Mouse (Mus musculus) forebrain, embryonic 11.5 days (tissue): ENCODE measurements at regions not wholly inside any gene's neighbourhood (a gene's known extent, or its start where the extent isn't known, plus 50 kb on each side); places are given as distances from the start of the nearest gene placed in this dataset.
"Not testable (repeated sequence)": the region's sequence is repeated elsewhere in the genome, so short reads cannot be mapped to it uniquely, and the experiment has no call there.

Experiments used
- ATAC-seq: fragments of 200-750 bp; cut with Nextera tagmentation; replicated peaks from 2 replicates; pipeline ENCODE4 v1.8.0; 2017; ENCODE audit warnings: moderate TSS enrichment; ENCODE audit not compliant: low FRiP score
- DNase-seq: peaks from one replicate; pipeline ENCODE4 v3.0.0-alpha.2; 2017; ENCODE audit warnings: low spot score
- H3K27ac ChIP-seq: fragments of 300-500 bp; sonication (generic); 2 replicates; pipeline ENCODE4 v1.5.1; 2014; ENCODE audit warnings: low read depth, low read length
- H3K27me3 ChIP-seq: fragments of 300-500 bp; sonication (generic); 2 replicates; pipeline ENCODE4 v1.6.1; 2014; ENCODE audit warnings: mild to moderate bottlenecking, low read length, mixed read lengths; ENCODE audit not compliant: control insufficient read depth, insufficient read depth
- H3K36me3 ChIP-seq: fragments of 300-500 bp; sonication (generic); 2 replicates; pipeline ENCODE4 v1.6.1; 2014; ENCODE audit warnings: mild to moderate bottlenecking, low read length, moderate library complexity, mixed read lengths; ENCODE audit not compliant: control insufficient read depth, insufficient read depth
- H3K4me1 ChIP-seq: fragments of 300-500 bp; sonication (generic); replicated peaks from 2 replicates; pipeline ENCODE4 v1.6.1; 2014; ENCODE audit warnings: low read length, mixed read lengths; ENCODE audit not compliant: control insufficient read depth, insufficient read depth
- H3K4me2 ChIP-seq: fragments of 300-500 bp; sonication (generic); 2 replicates; pipeline ENCODE4 v1.6.1; 2014; ENCODE audit warnings: low read depth, mild to moderate bottlenecking, low read length, moderate library complexity, mixed read lengths; ENCODE audit not compliant: severe bottlenecking
- H3K4me3 ChIP-seq: fragments of 300-500 bp; sonication (generic); 2 replicates; pipeline ENCODE4 v1.5.1; 2014; ENCODE audit warnings: low read depth, low read length
- H3K9ac ChIP-seq: fragments of 300-500 bp; sonication (generic); 2 replicates; pipeline ENCODE4 v1.6.1; 2014; ENCODE audit warnings: low read length
- H3K9me3 ChIP-seq: fragments of 300-500 bp; sonication (generic); 2 replicates; pipeline ENCODE4 v1.6.1; 2016; ENCODE audit warnings: low read length, mixed read lengths; ENCODE audit not compliant: control insufficient read depth
- WGBS: fragments of 180-500 bp; shearing (Covaris S2); extraction: QIAGEN DNeasy Blood & Tissue Kit; methylation state at CpG from one replicate; pipeline ENCODE4 v1.1.7; 2014; 5-methylcytosine and 5-hydroxymethylcytosine counted together

DNA sequence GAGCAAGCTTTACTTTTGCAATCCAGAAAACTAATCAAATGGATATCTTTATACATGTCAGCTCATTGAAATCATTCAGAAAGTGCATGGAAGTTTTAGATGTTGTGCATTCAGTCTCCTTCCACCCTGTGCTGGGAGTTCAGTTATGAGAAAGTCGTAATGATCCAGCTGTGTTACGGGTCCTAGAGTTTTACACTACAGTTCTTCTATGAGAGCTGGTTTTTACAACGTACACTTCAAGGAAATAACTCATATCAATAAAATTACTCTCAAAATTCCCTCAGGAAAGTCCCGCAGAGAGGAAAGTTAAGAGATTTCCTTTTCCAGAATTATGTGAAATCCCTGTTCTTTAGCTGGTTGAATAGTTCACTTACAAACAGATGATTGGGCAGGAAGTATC, 418.1 kb upstream of the Slc10a2 start:
- WGBS = 84% methylated on average over 4 of the region's 4 CpGs
- Histone ChIP-seq H3K4me2 (no peak overlapping the region), H3K27me3 (no peaks in the 10 kb centered on the region), H3K4me1 (no peaks in the 10 kb centered on the region), H3K36me3 (no peaks in the 10 kb centered on the region), H3K9me3 (no peaks in the 10 kb centered on the region), H3K9ac (no peak overlapping the region), H3K4me3 (no peak overlapping the region), H3K27ac (no peak overlapping the region)
- ATAC-seq (no peak), DNase-seq (no peak)

DNA sequence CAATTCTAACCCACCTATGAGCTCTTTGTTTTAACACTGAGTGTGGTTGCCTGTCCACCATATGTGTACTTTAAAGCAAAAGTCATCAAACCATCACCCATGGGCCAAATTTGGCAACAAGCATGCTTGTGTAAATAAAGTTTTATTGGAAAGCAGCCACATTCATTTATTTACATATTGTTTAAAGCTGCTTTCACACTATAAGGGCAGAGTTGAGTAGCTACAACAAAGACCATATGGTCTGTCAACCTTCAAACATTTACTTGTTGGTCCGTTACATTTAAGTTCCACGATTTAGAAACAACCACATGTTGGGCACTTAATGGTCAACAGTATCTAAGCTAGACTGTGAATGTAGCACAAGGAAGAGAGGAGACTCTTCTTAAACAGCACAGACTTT, 390.7 kb upstream of the Slc10a2 start:
- no peaks in the 10 kb centered on the region for H3K4me1 ChIP-seq
- H3K27ac ChIP-seq = no peak overlapping the region
- H3K27me3 ChIP-seq = no peaks in the 10 kb centered on the region
- H3K4me2 ChIP-seq = no peak overlapping the region
- ATAC-seq (no peak), DNase-seq (no peak)
- no peaks in the 10 kb centered on the region for H3K36me3 ChIP-seq
- H3K4me3 ChIP-seq = no peak overlapping the region
- H3K9ac ChIP-seq = no peak overlapping the region
- no peaks in the 10 kb centered on the region for H3K9me3 ChIP-seq
- WGBS = 92% methylated on average over 2 of the region's 2 CpGs

DNA sequence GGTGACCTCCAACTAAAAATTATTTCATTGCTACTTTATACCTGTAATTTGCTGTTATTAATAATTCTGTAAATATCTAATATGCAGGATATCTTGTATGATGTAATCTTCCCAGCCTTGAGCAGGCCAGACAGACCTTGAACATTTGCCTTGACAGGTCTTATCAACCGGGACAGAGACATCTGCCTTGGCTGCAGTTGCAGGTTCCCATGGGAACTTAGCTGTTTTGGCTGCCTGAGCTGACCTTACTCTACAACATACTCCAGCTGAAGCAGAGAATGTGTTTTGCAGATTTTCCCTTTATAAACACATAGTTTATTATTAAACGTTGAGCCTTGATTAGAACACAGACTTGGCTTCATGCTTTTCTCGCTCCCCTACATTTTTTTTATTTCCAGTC, 385.3 kb upstream of the Slc10a2 start:
- DNase-seq (no peak), ATAC-seq (no peak)
- Histone ChIP-seq H3K9me3 (no peaks in the 10 kb centered on the region), H3K4me2 (no peak overlapping the region), H3K27ac (no peak overlapping the region), H3K4me3 (no peak overlapping the region), H3K4me1 (no peaks in the 10 kb centered on the region), H3K27me3 (no peaks in the 10 kb centered on the region), H3K9ac (no peak overlapping the region), H3K36me3 (no peaks in the 10 kb centered on the region)
- WGBS = 87% methylated on average over 3 of the region's 3 CpGs

DNA sequence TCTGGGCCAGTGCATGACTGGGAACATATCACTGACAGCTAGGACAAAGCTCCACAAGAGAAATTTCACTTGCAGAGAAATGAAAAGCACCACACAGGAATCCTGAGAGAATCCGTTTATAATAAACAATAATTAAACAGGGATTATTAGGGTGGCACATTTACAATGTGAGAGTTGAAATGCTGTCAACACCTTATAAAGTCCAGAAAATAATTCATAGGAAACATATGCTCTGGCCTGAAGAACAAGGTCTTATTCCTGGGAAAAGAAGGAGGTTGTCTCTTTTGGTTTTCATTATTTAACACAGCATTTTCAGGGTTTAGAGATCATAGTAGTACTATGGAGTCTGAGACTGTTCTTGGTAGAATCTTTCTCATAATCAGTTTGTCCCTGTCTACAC, 377.8 kb upstream of the Slc10a2 start:
- H3K4me3 ChIP-seq = no peak overlapping the region
- DNase-seq (no peak), ATAC-seq (no peak)
- WGBS = 88% methylated on average over 1 of the region's 1 CpGs
- H3K36me3 ChIP-seq = no peaks in the 10 kb centered on the region
- no peak overlapping the region for H3K4me2 ChIP-seq
- no peak overlapping the region for H3K27ac ChIP-seq
- no peaks in the 10 kb centered on the region for H3K4me1 ChIP-seq
- H3K9me3 ChIP-seq = no peaks in the 10 kb centered on the region
- H3K27me3 ChIP-seq = no peaks in the 10 kb centered on the region
- no peak overlapping the region for H3K9ac ChIP-seq

DNA sequence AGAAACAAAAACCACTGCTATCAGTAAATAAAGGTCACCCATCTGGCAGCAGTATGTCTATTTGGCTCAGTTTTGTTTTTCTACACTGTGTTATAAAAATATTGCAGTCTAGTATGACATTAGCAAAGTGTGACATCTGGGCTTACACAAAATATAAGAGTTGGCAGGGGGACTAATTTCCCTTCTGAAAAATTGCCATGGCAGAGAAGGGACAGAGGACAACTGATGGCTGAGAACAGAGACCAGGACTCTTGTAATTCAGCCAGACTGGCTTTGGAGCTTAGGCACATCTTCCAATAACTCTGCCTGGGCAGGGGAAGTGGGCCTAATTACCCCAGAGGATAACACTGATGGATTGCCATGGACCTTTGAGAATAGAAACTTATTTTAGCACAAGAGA, 367.8 kb upstream of the Slc10a2 start:
- Histone ChIP-seq H3K4me2 (no peak overlapping the region), H3K27ac (no peak overlapping the region), H3K36me3 (no peaks in the 10 kb centered on the region), H3K27me3 (no peaks in the 10 kb centered on the region), H3K4me1 (no peaks in the 10 kb centered on the region), H3K9me3 (no peaks in the 10 kb centered on the region), H3K9ac (no peak overlapping the region), H3K4me3 (no peak overlapping the region)
- no peak for DNase-seq
- no peak for ATAC-seq

DNA sequence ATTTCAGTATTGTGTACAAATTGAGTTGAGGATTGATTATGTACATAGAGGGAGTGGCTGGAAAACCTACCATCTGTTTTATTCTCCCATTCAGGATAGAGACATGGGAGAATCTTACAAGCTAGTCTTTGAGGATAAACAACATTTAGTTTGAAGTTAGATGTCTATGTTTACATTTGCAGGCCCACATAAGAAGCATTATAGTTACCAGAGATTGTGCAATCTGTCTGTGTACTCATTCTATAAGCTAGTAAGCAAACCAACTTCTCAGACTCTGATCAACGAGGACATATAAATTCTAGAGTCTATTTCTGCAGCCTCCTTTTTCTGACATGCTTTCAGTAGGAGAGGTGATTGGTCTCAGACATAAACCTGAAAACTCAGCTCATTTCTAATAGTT, 367.4 kb upstream of the Slc10a2 start:
- H3K4me2 ChIP-seq = no peak overlapping the region
- no peak overlapping the region for H3K4me3 ChIP-seq
- H3K36me3 ChIP-seq = no peaks in the 10 kb centered on the region
- no peak for DNase-seq
- 83% methylated on average over 1 of the region's 1 CpGs for WGBS
- H3K9ac ChIP-seq = no peak overlapping the region
- H3K4me1 ChIP-seq = no peaks in the 10 kb centered on the region
- H3K27me3 ChIP-seq = no peaks in the 10 kb centered on the region
- no peaks in the 10 kb centered on the region for H3K9me3 ChIP-seq
- ATAC-seq = no peak
- H3K27ac ChIP-seq = no peak overlapping the region

DNA sequence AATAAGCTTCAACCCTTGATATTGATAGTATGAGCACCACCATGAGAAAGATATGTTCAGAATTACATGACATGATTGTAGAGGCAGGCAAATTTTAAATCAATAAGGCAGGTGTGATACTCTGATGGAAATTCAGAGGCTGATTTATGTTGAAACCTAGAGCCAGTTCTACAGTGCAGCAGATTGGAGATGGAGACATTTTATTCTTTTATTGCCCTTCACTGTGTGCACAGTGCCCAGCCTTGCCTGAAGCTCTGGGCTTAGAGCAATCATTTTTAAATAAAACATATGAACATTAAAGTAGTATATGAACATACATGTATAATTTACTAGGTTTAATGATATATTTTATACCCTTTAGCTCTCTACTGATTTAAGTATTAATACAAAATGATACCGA, 352.5 kb upstream of the Slc10a2 start:
- H3K27me3 ChIP-seq = no peaks in the 10 kb centered on the region
- no peak for DNase-seq
- no peak for ATAC-seq
- H3K9ac ChIP-seq = no peak overlapping the region
- H3K4me2 ChIP-seq = no peak overlapping the region
- WGBS = 86% methylated on average over 1 of the region's 1 CpGs
- H3K4me1 ChIP-seq = no peaks in the 10 kb centered on the region
- H3K9me3 ChIP-seq = no peaks in the 10 kb centered on the region
- H3K36me3 ChIP-seq = no peaks in the 10 kb centered on the region
- no peak overlapping the region for H3K27ac ChIP-seq
- no peak overlapping the region for H3K4me3 ChIP-seq

DNA sequence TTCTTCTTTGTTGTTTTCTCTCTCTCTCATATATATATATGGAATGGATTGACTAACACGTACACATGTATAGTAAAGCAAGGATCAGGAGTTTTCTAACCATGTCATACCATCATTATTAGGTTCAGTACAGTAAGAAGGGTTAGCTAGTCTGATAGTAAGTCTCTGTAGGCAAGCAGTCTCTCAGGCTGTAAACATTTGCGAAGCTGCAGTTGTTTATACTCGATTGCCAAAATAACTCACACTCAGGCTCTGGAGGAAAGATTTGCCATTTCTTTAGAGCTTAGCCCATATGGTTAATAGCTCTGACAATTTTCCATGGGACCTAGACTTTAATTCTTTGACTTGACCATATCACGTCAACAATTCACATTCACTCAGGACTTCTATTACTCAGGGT, 348.3 kb upstream of the Slc10a2 start:
- Histone ChIP-seq H3K27ac (no peak overlapping the region), H3K27me3 (no peaks in the 10 kb centered on the region), H3K9me3 (no peaks in the 10 kb centered on the region; the same call in 1 of the 2 replicates), H3K9ac (no peak overlapping the region), H3K36me3 (no peaks in the 10 kb centered on the region), H3K4me1 (no peaks in the 10 kb centered on the region), H3K4me3 (no peak overlapping the region), H3K4me2 (no peak overlapping the region)
- ATAC-seq (no peak), DNase-seq (no peak)
- WGBS = 88% methylated on average over 4 of the region's 4 CpGs

DNA sequence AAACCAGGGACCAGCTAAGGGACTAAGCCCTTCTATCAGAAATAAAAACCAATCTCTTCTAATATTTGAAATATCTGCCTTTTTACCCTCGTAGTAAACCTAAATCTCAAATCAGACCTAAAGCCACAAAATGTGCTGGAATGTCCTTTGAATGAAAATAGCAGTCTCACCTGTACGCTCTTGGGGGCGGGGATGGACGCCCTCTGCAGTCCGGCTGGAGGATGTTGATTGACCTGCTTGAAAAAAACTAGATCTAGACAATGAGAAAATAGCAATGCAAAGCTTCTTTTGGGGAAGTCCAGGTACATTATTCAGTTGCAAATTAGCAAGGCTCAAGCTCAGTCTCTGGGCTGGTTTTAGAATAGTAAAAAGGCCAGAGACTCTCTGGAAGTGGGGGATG, 337.1 kb upstream of the Slc10a2 start:
- not testable (repeated sequence) for H3K4me1 ChIP-seq, H3K36me3 ChIP-seq, H3K4me2 ChIP-seq, H3K27me3 ChIP-seq, H3K9ac ChIP-seq, H3K27ac ChIP-seq, ATAC-seq, H3K9me3 ChIP-seq, H3K4me3 ChIP-seq, DNase-seq
- WGBS = 88% methylated on average over 5 of the region's 5 CpGs
